Mouse (Mus musculus) hindbrain, postnatal 0 days (tissue): ENCODE measurements around the gene Retnlg. TPM values are rescaled to one million over a fixed set of nuclear protein-coding genes. Genes with fewer than 3 reads are reported as not detected.
"Not testable (repeated sequence)": the region's sequence is repeated elsewhere in the genome, so short reads cannot be mapped to it uniquely, and the experiment has no call there.

ENCODE experiments used
- ATAC-seq: fragments of 200-750 bp; cut with Nextera tagmentation; 2 replicates; pipeline ENCODE4 v1.8.0; 2017; ENCODE audit warnings: mild to moderate bottlenecking, moderate TSS enrichment, moderate library complexity
- DNase-seq: peaks from one replicate; pipeline ENCODE4 v3.0.0-alpha.2; 2015; ENCODE audit warnings: low spot score
- H3K27ac ChIP-seq: fragments of 300-500 bp; sonication (generic); 2 replicates; pipeline ENCODE4 v1.5.1; 2014; ENCODE audit warnings: mild to moderate bottlenecking
- H3K27me3 ChIP-seq: fragments of 300-500 bp; sonication (generic); 2 replicates; pipeline ENCODE4 v1.6.1; 2014; ENCODE audit warnings: low read length, mixed read lengths; ENCODE audit not compliant: insufficient read depth
- H3K36me3 ChIP-seq: fragments of 300-500 bp; sonication (generic); 2 replicates; pipeline ENCODE4 v1.6.1; 2014; ENCODE audit warnings: low read length, mixed read lengths; ENCODE audit not compliant: insufficient read depth
- H3K4me1 ChIP-seq: fragments of 300-500 bp; sonication (generic); 2 replicates; pipeline ENCODE4 v1.6.1; 2014; ENCODE audit warnings: antibody characterized with exemption, low read length, mixed read lengths; ENCODE audit not compliant: insufficient read depth
- H3K4me2 ChIP-seq: fragments of 300-500 bp; sonication (generic); 2 replicates; pipeline ENCODE4 v1.6.1; 2014; ENCODE audit warnings: low read depth, mild to moderate bottlenecking, low read length, moderate library complexity, mixed read lengths
- H3K4me3 ChIP-seq: fragments of 300-500 bp; sonication (generic); 2 replicates; pipeline ENCODE4 v1.5.1; 2014; ENCODE audit warnings: low read length
- H3K9ac ChIP-seq: fragments of 300-500 bp; sonication (generic); replicated peaks from 2 replicates; pipeline ENCODE4 v1.6.1; 2014; ENCODE audit warnings: mild to moderate bottlenecking, low read length, moderate library complexity, mixed read lengths
- H3K9me3 ChIP-seq: fragments of 300-500 bp; sonication (generic); 2 replicates; pipeline ENCODE4 v1.6.1; 2016; ENCODE audit warnings: low read length, mixed read lengths
- CTCF ChIP-seq: IDR thresholded peaks from 2 replicates; pipeline ENCODE4 v1.5.1; 2016; ENCODE audit warnings: antibody characterized with exemption, control low read depth, low read depth
- WGBS: fragments of 180-500 bp; shearing (Covaris S2); extraction: QIAGEN DNeasy Blood & Tissue Kit; methylation state at CpG from one replicate; pipeline ENCODE4 v1.1.7; 2014; 5-methylcytosine and 5-hydroxymethylcytosine counted together
- polyA plus RNA-seq: library from polyadenylated mRNA; unstranded; fragments of >200 nt; fragmentation: Nextera tagmentation; extraction: Ambion mirVana; gene quantifications from 2 replicates; pipeline ENCODE4 v1.2.1, GENCODE M21; 2015
- total RNA-seq: library from RNA; depleted of rRNA; stranded (reverse); fragments of >200 nt; gene quantifications from 2 replicates; pipeline ENCODE4 v1.2.3, GENCODE M21; 2014

Retnlg gene
- total and polyA plus RNA-seq, 2 experiments from 2014 or later, result 0.79 TPM; not detected in 1

DNA sequence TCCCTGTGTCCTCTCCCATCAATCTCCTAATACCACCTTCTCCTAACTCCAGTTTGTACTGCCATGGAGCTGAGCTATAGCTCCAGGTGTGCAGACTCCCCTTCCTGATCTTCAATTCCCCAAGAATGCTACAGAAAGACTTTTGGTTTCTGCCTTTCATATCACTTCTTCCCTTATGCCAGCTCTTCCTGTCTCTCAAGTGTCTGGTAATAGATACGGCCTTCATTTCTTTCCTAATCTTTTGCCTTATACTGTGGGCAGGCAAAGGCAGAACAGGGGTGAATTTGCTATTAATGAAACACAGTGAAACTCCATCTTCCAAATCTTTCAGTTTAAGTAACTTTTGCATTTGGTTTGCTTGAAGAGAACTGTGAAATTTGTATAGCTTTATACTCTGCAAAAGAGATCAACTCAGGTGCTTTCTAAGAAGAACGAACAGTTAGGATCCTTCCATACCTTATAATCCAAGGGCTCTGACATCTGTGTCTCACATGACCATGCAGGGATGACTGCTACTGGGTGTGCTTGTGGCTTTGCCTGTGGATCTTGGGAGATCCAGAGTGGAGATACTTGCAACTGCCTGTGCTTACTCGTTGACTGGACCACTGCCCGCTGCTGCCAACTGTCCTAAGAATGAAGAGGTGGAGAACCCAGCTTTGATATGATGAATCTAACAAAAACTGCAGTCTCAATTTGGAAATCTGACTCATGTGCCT is 28.6 kb upstream of the Retnlg start:
- no peak for TF ChIP-seq CTCF
- H3K27ac ChIP-seq, result no peak overlapping the region
- H3K9me3 ChIP-seq, result no peaks in the 10 kb centered on the region
- DNase-seq (no peak), ATAC-seq (no peak)
- no peaks in the 10 kb centered on the region for H3K27me3 ChIP-seq
- H3K4me2 ChIP-seq, result no peak overlapping the region
- 95% methylated on average over 4 of the region's 4 CpGs for WGBS
- no peaks in the 10 kb centered on the region for H3K36me3 ChIP-seq
- H3K4me1 ChIP-seq, result no peaks in the 10 kb centered on the region
- no peak overlapping the region for H3K4me3 ChIP-seq
- H3K9ac ChIP-seq, result no peak overlapping the region

DNA sequence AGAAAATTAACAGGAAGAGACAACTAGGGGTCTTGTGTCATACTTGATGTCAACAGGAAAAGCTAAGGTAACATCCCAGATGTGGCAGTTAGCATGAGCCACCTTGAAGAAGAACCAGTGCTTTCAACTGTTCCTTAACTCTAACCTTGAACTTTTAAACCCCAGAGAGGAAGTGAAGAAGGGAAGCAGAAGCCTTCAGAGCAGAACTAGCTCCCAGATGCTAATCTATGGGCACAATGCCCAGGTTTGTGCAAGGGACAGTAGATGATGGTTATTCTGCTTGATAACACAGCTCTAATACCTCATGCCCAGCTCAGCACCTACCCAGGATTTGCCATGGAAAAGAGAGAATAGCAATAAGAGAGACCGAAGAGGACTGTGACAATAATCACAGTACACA is 7.4 kb upstream of the Retnlg start:
- DNase-seq, H3K27me3 ChIP-seq: not testable (repeated sequence)

DNA sequence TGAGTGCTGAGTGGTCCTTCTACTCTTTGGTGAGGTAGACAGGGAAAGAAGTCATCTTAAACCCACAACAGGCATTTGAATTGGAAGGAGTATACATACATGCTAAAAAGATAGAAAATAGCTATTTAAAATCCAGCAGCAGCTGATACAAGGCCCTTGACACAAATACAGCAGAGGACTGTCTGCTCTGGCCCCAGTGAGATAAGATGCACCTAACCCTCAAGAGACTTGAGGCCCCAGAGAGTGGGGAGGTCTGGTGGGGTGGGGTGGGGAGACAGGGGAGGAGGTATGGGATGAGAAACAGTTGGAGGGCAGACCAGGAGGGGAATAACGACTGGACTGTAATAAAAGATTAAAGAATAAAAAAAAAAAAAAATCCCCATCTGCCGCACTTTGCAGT is 4.7 kb upstream of the Retnlg start:
- Histone ChIP-seq H3K4me1 (no peaks in the 10 kb centered on the region), H3K9ac (no peak overlapping the region), H3K4me2 (no peak overlapping the region), H3K4me3 (no peak overlapping the region), H3K36me3 (no peaks in the 10 kb centered on the region), H3K27me3 (no peaks in the 10 kb centered on the region), H3K27ac (no peak overlapping the region), H3K9me3 (no peaks in the 10 kb centered on the region)
- no peak for TF ChIP-seq CTCF
- WGBS, result 61% methylated on average over 2 of the region's 2 CpGs
- no peak for ATAC-seq
- DNase-seq, result no peak

More for the DNA sequence above, 7.4 kb upstream of the Retnlg start:
- H3K36me3 ChIP-seq, H3K4me3 ChIP-seq, H3K4me1 ChIP-seq, H3K4me2 ChIP-seq, ATAC-seq, H3K9ac ChIP-seq, H3K9me3 ChIP-seq, H3K27ac ChIP-seq: not testable (repeated sequence)
- WGBS, result 93% methylated on average over 1 of the region's 1 CpGs

DNA sequence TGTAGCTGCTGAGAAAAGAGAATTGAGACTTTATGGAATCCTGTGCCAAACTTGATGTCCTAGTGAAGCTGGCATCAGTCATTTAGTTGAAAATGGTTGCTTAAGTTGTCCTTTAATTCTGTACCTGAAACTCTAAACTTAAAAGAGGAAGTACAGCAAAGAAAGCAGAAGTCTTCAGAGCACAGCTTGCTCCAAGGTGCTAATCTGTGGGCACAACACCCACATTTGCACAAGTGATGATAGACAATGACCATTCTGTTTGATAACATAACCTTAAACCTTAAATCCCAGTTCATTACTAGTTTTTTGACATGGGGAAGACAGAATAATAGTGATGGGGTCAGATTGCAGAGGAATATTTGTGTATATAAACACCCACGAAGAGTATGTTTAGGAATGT is 3.8 kb upstream of the Retnlg start:
- TF ChIP-seq CTCF, result no peak
- no peak for ATAC-seq

DNA sequence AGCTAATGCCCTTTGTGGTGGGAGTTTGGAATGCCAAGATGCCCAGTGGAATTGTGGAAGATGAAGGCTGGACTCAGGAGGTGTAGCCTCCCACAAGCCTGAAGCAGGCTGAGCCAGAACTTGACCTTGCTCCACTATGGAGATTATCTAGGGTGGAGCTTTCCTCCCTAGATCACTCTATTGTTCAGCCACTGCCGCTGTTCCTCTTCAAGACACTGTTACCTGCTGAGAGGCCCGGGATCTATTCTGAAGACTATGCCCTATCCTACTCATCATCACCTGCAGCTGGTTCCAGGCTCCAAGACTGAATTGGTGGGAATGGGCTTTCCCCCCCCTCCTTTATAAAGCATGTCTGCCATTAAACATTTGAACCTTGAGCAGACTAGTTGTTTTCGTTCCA is 2.8 kb upstream of the Retnlg start:
- H3K4me1 ChIP-seq, result no peaks in the 10 kb centered on the region
- H3K27ac ChIP-seq, result no peak overlapping the region
- no peaks in the 10 kb centered on the region for H3K9me3 ChIP-seq
- no peaks in the 10 kb centered on the region for H3K36me3 ChIP-seq
- DNase-seq (no peak), ATAC-seq (no peak)
- H3K4me2 ChIP-seq, result no peak overlapping the region
- H3K4me3 ChIP-seq, result no peak overlapping the region
- 68% methylated on average over 3 of the region's 3 CpGs for WGBS
- no peak overlapping the region for H3K9ac ChIP-seq
- H3K27me3 ChIP-seq, result no peaks in the 10 kb centered on the region
- TF ChIP-seq CTCF, result no peak

More for the DNA sequence above, 3.8 kb upstream of the Retnlg start:
- no peak overlapping the region for H3K9ac ChIP-seq
- no peak overlapping the region for H3K4me2 ChIP-seq
- no peaks in the 10 kb centered on the region for H3K9me3 ChIP-seq
- no peak for DNase-seq
- H3K4me1 ChIP-seq, result no peaks in the 10 kb centered on the region
- H3K4me3 ChIP-seq, result no peak overlapping the region
- no peaks in the 10 kb centered on the region for H3K27me3 ChIP-seq
- WGBS, result 87% methylated on average over 1 of the region's 1 CpGs
- no peak overlapping the region for H3K27ac ChIP-seq
- H3K36me3 ChIP-seq, result no peaks in the 10 kb centered on the region

DNA sequence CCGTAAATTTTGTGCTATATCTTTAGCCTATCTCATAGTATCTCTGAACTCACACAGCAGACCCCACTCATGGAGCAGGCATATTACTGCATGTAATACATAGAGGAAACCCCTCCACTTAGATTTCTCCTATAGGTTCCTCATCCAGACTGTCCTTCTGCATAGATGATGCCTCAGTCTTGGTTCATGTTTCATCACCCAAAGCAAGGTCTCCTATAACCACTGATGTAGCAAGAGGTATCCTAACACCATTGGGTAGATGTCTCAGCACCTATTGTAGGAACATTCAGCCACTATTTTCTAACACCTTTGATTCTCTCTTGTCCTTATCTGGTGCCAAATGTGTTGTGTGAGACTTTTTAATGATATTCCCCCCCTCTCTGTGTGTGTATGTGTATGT is 667 bp upstream of the Retnlg start:
- Histone ChIP-seq H3K4me3 (no peak overlapping the region), H3K27me3 (no peaks in the 10 kb centered on the region), H3K9ac (no peak overlapping the region), H3K27ac (no peak overlapping the region), H3K36me3 (no peaks in the 10 kb centered on the region), H3K4me1 (no peaks in the 10 kb centered on the region), H3K9me3 (no peaks in the 10 kb centered on the region), H3K4me2 (no peak overlapping the region)
- DNase-seq (no peak), ATAC-seq (no peak)
- 94% methylated on average over 1 of the region's 1 CpGs for WGBS
- TF ChIP-seq CTCF, result no peak

DNA sequence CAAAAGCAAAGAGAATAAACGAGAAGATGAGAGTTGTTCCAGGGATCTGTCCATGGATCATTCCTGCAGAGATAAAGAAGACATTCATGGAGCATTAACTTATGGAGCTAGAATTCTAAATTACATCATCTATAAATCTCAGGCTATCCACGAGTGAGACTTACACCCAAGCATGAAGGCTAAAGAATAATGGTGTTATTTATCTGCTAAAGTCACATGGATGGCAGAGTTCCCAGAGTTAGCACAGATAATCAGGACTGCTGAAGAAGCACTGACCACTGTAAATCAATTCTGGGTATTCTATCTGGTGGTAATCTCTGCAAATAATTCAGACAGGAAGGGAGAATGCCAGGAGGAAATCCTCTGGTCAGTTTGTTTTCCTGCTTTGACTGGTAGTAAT is 18.3 kb downstream of the Retnlg start:
- TF ChIP-seq CTCF, result no peak
- Histone ChIP-seq H3K9me3 (no peaks in the 10 kb centered on the region), H3K4me2 (no peak overlapping the region), H3K4me1 (no peaks in the 10 kb centered on the region), H3K27ac (no peak overlapping the region), H3K27me3 (no peaks in the 10 kb centered on the region), H3K36me3 (no peaks in the 10 kb centered on the region), H3K9ac (no peak overlapping the region), H3K4me3 (no peak overlapping the region)
- no peak for DNase-seq
- WGBS, result 43% methylated on average over 2 of the region's 2 CpGs
- no peak for ATAC-seq
